Mouse (Mus musculus) MEL (cell line): ENCODE measurements at regions not wholly inside any gene's neighbourhood (a gene's known extent, or its start where the extent isn't known, plus 50 kb on each side); places are given as distances from the start of the nearest gene placed in this dataset.

ENCODE experiments used
- CTCF ChIP-seq, 3 experiments: IDR thresholded peaks in 2 of 3; conservative IDR thresholded peaks in 1 of 3; 2 replicates each; pipeline ENCODE4 v1.5.1; 2011 to 2012; ENCODE audit warnings: low read length in 3 of 3, low read depth in 2 of 3, mild to moderate bottlenecking in 2 of 3, improper control_type of control experiment in 1 of 3, inconsistent platforms in 1 of 3, mixed read lengths in 1 of 3, moderate library complexity in 1 of 3; ENCODE audit not compliant: control insufficient read depth in 1 of 3, insufficient read depth in 1 of 3, poor library complexity in 1 of 3, severe bottlenecking in 1 of 3
- EP300 ChIP-seq, 2 experiments: IDR thresholded peaks; 2 replicates each; pipeline ENCODE4 v1.6.1; 2011; ENCODE audit warnings: improper control_type of control experiment in 2 of 2, low read length in 2 of 2, low read depth in 1 of 2, mild to moderate bottlenecking in 1 of 2
- ETS1 ChIP-seq: IDR thresholded peaks from 2 replicates; pipeline ENCODE4 v1.6.1; 2012; ENCODE audit warnings: low read depth, mild to moderate bottlenecking, inconsistent platforms, low read length, improper control_type of control experiment, moderate library complexity
- NELFE ChIP-seq: IDR thresholded peaks from 2 replicates; pipeline ENCODE4 v1.6.1; 2011; ENCODE audit warnings: low read depth, low read length, improper control_type of control experiment
- POLR2A ChIP-seq, 2 experiments: IDR thresholded peaks; 2 replicates each; pipeline ENCODE4 v1.6.1; 2011 to 2012; ENCODE audit warnings: low read length in 2 of 2, mild to moderate bottlenecking in 2 of 2, control low read depth in 1 of 2, improper control_type of control experiment in 1 of 2, low read depth in 1 of 2, moderate library complexity in 1 of 2; ENCODE audit not compliant: control insufficient read depth in 1 of 2, insufficient read depth in 1 of 2, poor library complexity in 1 of 2
- ZC3H11A ChIP-seq: IDR thresholded peaks from 2 replicates; pipeline ENCODE4 v1.6.1; 2012; ENCODE audit warnings: low read depth, mild to moderate bottlenecking, inconsistent platforms, low read length, improper control_type of control experiment

- no peak for TF ChIP-seq POLR2A (IDR thresholded peaks at IDR 0.05; ENCODE audit: control insufficient read depth in 1 of 2, insufficient read depth in 1 of 2, low read depth in 1 of 2, low read length in 2 of 2, poor library complexity in 1 of 2)
- no peak for TF ChIP-seq ETS1
- TF ChIP-seq NELFE, result no peak
- TF ChIP-seq ZC3H11A, result no peak
- no peak for TF ChIP-seq EP300 (IDR thresholded peaks at IDR 0.05; ENCODE audit: low read depth in 1 of 2, low read length in 2 of 2)
- no peak for TF ChIP-seq CTCF (IDR thresholded peaks at IDR 0.05 in 2 of 3, conservative IDR thresholded peaks at IDR 0.05 in 1 of 3; ENCODE audit: control insufficient read depth in 1 of 3, insufficient read depth in 1 of 3, low read depth in 2 of 3, low read length in 3 of 3, poor library complexity in 1 of 3, severe bottlenecking in 1 of 3)
Observed at GRCm38 (mm10) chr3:42449575-42449974, 707.2 kb downstream of the D3Ertd751e start.
